Mouse (Mus musculus) erythroblast, embryonic 14.5 days (primary cell): Measurements from ENCODE around the gene Ccdc130.

Experiments used
- GATA1 ChIP-seq: IDR thresholded peaks from 2 replicates; pipeline ENCODE4 v1.6.1; 2012; ENCODE audit warnings: low read length, inconsistent platforms, mixed read lengths
- TAL1 ChIP-seq: IDR thresholded peaks from 3 replicates; pipeline ENCODE4 v1.6.1; 2012; ENCODE audit warnings: low read length, inconsistent platforms, mixed read lengths

GRCm38 (mm10) chr8:84233055-84233454, 37.1 kb downstream of the Ccdc130 start:
- no peak for TF ChIP-seq GATA1
- no peak for TF ChIP-seq TAL1
